Mouse (Mus musculus): ENCODE results near the gene Zfp984. TPM values are rescaled to one million over a fixed set of nuclear protein-coding genes. Genes with fewer than 3 reads are reported as not detected.
"Not testable (repeated sequence)": the region's sequence is repeated elsewhere in the genome, so short reads cannot be mapped to it uniquely, and the experiment has no call there.

The Zfp984 gene
- total RNA-seq (2021), result under 1 TPM; 0.74 to 0.87 TPM
- long read RNA-seq, experiment 1, result 0 reads
- long read RNA-seq, experiment 2, partial matches to known transcripts, result 0 of 2 reads
- long read RNA-seq, experiment 2, other reads (novel, unspliced or antisense), result 2 of 2 reads

- intact Hi-C loops (cut with DNase I); DNase-seq: not testable (repeated sequence)
Measured at GRCm38 (mm10) chr4:147809292-147809965, at the start of gene Zfp984. Gene Zfp984, minus strand, starts transcription at chr4:147809788.

- intact Hi-C loops (cut with DNase I), result no loop called here
- DNase-seq, result no peak
Measured at GRCm38 (mm10) chr4:147850776-147851175, 41.2 kb upstream of the Zfp984 start.

- DNase-seq, result no peak
- intact Hi-C loops (cut with DNase I), result no loop called here
Measured at GRCm38 (mm10) chr4:147848584-147848991, 39.0 kb upstream of the Zfp984 start.

GRCm38 (mm10) chr4:147847614-147848583, 38.3 kb upstream of the Zfp984 start, which contains the start of gene Zfp933:
Gene Zfp933, minus strand, starts transcription at chr4:147848366.
- DNase-seq, result peak; percentile 34 to 46
- intact Hi-C loops (cut with DNase I), result no loop called here

- DNase-seq, result no peak
- intact Hi-C loops (cut with DNase I), result no loop called here
Measured at GRCm38 (mm10) chr4:147842871-147843270, 33.3 kb upstream of the Zfp984 start.

- intact Hi-C loops (cut with DNase I), result not testable (repeated sequence)
Measured at GRCm38 (mm10) chr4:147839282-147839681, 29.7 kb upstream of the Zfp984 start.

GRCm38 (mm10) chr4:147824389-147824788, 14.8 kb upstream of the Zfp984 start:
- intact Hi-C loops (cut with DNase I), result no loop called here
- no peak for DNase-seq

More at GRCm38 (mm10) chr4:147839282-147839681, 29.7 kb upstream of the Zfp984 start:
- DNase-seq, result peak; percentile 13 to 63

GRCm38 (mm10) chr4:147821414-147821813, 11.8 kb upstream of the Zfp984 start:
- intact Hi-C loops (cut with DNase I); DNase-seq: not testable (repeated sequence)

- DNase-seq; intact Hi-C loops (cut with DNase I): not testable (repeated sequence)
Measured at GRCm38 (mm10) chr4:147819659-147820058, 10.1 kb upstream of the Zfp984 start.

- no peak for DNase-seq
- intact Hi-C loops (cut with DNase I), result no loop called here
Measured at GRCm38 (mm10) chr4:147814592-147815167, 5.1 kb upstream of the Zfp984 start.

GRCm38 (mm10) chr4:147813249-147813765, 3.7 kb upstream of the Zfp984 start:
- DNase-seq, result no peak
- intact Hi-C loops (cut with DNase I), result no loop called here

- intact Hi-C loops (cut with DNase I), result not testable (repeated sequence)
Measured at GRCm38 (mm10) chr4:147809966-147810304, 347 bp upstream of the Zfp984 start.

GRCm38 (mm10) chr4:147808483-147808882, 1.1 kb downstream of the Zfp984 start:
- DNase-seq, result not testable (repeated sequence)

More at GRCm38 (mm10) chr4:147809966-147810304, 347 bp upstream of the Zfp984 start:
- DNase-seq, result not testable (repeated sequence)

GRCm38 (mm10) chr4:147795308-147795707, 14.3 kb downstream of the Zfp984 start:
- DNase-seq; intact Hi-C loops (cut with DNase I): not testable (repeated sequence)

More at GRCm38 (mm10) chr4:147808483-147808882, 1.1 kb downstream of the Zfp984 start:
- intact Hi-C loops (cut with DNase I), result not testable (repeated sequence)

GRCm38 (mm10) chr4:147794026-147794665, 15.4 kb downstream of the Zfp984 start:
- DNase-seq; intact Hi-C loops (cut with DNase I): not testable (repeated sequence)

- intact Hi-C loops (cut with DNase I); DNase-seq: not testable (repeated sequence)
Measured at GRCm38 (mm10) chr4:147793390-147793916, 16.1 kb downstream of the Zfp984 start.

GRCm38 (mm10) chr4:147791729-147792128, 17.9 kb downstream of the Zfp984 start:
- intact Hi-C loops (cut with DNase I); DNase-seq: not testable (repeated sequence)

GRCm38 (mm10) chr4:147746255-147746654, 63.3 kb downstream of the Zfp984 start:
- DNase-seq; intact Hi-C loops (cut with DNase I): not testable (repeated sequence)

- DNase-seq; intact Hi-C loops (cut with DNase I): not testable (repeated sequence)
Measured at GRCm38 (mm10) chr4:147738636-147739369, 70.8 kb downstream of the Zfp984 start.
